Mouse (Mus musculus) large intestine, adult 2 months (tissue): ENCODE results near the gene Slc35a5. TPM values are rescaled to one million over a fixed set of nuclear protein-coding genes. Genes with fewer than 3 reads are reported as not detected.

ENCODE experiments used
- DNase-seq: peaks from one replicate; pipeline ENCODE4 v3.0.0-alpha.2; 2012; ENCODE audit warnings: low read depth, low spot score
- WGBS: fragments of 180-500 bp; shearing (Covaris S2); methylation state at CpG from one replicate; pipeline ENCODE4 v1.1.7; 2018; 5-methylcytosine and 5-hydroxymethylcytosine counted together
- polyA plus RNA-seq: library from polyadenylated mRNA; depleted of rRNA; stranded (reverse); fragments of >200 nt; gene quantifications from 2 replicates; pipeline ENCODE4 v1.2.3, GENCODE M21; 2012; rRNA removed

The Slc35a5 gene
- polyA plus RNA-seq, 1 experiment: 7.5 TPM

DNA sequence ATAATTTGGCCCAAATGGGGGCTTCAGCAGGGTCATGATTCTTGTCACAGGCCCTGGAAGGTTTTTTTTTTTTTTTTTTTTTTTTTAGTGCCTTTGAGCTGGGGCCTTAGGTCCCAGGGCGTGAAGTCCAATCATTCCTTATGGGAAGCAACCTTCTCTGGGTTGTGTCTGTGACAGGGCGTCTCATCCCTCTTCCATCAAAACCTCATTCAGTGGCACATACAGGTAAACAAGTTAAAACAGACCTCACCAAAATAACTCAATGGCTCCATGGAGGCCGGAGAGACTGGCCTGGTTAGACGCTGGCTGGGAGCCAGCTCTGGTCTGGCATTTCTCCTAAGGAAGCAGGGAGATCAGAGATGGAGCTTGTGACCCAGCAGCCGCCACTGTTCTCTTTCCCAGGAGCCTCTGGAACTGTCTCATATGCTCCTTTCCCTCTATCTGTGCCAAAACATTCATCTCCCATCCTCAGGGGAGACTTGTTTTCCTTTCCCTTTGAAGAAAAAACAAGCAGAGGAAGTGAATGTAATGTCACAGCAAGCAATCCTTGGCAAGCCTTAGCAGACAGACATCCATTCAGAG lies 37.6 kb downstream of the Slc35a5 start:
- no peak for DNase-seq
- 42% methylated on average over 5 of the region's 5 CpGs for WGBS

DNA sequence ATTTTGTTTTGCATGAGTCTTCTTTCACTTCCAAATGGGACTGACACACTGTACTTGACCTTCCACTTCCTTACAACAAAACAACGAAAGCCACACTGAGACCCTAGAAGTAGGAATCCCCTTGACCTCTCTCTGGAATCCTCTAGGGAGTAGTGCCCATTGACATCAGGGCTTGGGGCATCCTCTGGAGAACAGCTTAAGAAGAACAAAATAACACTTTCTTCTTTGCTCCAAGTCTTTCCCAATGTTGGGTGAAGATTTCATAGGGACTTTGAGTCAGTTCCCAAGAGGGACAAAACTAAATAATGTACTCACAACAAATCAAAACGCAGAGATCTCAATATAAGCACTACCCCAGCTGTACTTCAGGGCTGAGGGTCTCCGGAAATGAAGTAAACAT lies 39.7 kb downstream of the Slc35a5 start:
- 71% methylated on average over 3 of the region's 3 CpGs for WGBS
- no peak for DNase-seq

DNA sequence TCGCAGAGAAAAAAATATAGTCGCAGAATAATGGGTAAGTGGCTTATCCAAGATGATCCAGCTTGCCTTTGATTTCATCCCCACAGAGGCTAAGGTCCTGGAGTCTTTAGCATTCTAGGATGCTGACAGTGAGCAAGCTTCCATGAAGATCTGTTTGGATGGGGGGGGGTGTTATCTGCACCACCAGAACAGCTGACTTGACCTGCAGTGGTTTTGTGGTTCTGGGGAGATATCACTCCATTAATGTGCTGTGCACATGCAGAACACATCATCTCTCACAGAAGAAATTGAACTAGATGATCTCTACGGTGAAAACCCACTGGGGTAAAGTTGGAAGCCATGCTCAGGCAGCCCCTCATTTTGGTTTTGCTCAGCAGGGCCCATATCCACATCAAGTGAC lies 41.3 kb downstream of the Slc35a5 start:
- WGBS: 92% methylated on average over 3 of the region's 3 CpGs
- DNase-seq: no peak

DNA sequence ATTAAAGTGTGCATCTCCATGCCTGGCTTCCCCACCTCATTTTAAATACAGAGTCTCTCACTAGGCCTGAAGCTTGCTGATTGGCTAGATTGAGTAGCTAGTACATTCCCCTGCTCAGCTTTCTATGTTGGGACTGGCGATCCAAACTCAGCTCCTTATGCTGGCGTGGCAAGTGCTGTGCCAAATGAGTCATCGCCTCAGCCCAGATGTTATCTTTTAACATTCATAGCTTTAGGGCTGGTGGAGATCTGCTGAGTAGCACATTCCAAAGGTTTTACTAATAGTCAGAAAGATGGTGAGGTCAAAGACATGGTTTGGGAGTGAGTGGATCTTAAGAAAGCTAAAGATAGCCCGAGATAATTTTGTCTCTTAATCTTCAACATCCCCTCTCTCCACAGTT lies 48.0 kb downstream of the Slc35a5 start:
- no peak for DNase-seq
- 18% methylated on average over 4 of the region's 4 CpGs for WGBS

DNA sequence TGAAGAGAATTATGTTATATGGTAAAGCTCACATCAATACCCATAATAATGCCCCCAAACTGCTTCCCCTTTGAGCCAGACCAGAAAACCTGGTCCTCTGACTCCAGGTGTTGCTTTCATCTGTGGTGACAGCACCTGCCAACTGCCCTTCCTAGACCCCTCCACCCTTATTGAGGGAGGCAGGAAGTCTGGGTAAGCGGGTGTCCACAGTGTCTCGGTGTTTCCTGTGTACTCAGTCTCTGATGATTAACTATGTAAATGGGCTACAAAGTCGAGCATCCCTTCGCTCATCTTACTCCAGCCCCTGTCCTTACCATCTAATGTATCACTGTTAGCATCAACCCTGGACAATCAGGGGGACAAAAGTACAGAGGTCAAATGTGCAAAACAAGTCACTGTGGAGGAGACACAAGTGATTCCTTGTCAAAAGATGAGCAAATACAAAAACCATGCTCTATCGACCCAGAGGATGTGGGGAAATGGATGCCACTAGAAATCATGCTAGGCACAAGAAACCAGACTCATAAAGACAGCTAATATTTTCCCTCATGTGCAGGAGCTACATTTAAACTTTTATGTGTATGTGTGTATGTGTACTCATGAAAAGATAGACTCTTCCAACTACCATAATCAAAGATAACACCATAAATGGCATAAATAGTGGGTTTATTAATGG lies 50.2 kb downstream of the Slc35a5 start:
- WGBS: 32% methylated on average over 5 of the region's 5 CpGs
- DNase-seq: no peak

DNA sequence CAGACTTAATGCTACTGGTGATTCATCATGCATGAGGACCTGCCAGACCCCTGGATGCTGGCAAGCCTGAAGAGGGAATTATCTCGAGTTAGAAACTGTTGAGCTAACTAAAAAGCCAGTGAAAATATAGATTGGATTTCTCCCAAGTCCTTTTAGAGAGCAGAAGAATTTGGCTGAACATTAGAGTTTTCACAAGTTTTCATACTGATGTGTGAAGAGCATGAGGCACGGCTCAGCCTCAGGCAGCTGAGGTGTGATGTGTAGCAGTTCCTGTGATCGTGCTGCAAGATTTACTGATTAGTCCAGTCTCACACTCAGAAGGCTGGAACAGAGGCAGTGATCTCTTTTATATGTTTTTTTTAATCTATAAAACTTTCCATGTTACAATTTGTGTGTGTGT lies 53.5 kb downstream of the Slc35a5 start:
- 62% methylated on average over 3 of the region's 3 CpGs for WGBS
- DNase-seq: no peak

DNA sequence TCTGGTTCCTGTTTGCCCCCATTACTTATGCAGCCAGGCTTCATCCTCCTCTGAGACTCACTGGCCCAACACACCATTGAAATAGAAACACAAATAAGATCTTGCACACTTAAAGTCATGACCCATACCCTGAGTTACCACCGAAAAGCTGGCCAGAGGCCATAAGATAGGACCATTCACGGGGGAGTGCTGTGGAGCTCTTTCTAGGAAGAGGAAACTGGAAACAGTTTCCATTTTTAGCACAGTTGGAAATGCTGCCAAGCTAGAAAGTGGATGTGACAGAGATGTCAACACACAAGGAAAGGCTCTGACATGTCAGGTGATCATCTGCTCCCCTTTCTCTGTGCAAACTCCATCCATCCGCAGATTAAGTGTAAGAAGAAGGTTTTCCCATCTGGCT lies 57.6 kb downstream of the Slc35a5 start:
- no peak for DNase-seq
- 32% methylated on average over 3 of the region's 3 CpGs for WGBS

DNA sequence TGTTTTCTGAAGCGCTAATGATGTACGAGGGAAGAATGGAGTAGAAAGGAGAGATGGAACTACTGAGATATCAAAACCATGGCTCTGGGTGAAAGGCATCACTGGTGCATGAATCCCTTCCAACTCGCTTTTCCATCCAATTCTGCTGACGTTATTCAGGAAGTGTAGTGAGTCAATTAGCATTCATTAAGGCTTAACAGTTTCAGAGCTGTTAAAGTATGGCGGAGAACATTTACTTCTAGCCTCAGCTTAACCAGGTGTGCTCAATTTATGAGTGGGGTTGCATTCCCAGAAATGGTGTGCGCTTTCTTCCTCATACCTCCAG lies 59.7 kb downstream of the Slc35a5 start:
- 70% methylated on average over 6 of the region's 6 CpGs for WGBS
- DNase-seq: no peak

DNA sequence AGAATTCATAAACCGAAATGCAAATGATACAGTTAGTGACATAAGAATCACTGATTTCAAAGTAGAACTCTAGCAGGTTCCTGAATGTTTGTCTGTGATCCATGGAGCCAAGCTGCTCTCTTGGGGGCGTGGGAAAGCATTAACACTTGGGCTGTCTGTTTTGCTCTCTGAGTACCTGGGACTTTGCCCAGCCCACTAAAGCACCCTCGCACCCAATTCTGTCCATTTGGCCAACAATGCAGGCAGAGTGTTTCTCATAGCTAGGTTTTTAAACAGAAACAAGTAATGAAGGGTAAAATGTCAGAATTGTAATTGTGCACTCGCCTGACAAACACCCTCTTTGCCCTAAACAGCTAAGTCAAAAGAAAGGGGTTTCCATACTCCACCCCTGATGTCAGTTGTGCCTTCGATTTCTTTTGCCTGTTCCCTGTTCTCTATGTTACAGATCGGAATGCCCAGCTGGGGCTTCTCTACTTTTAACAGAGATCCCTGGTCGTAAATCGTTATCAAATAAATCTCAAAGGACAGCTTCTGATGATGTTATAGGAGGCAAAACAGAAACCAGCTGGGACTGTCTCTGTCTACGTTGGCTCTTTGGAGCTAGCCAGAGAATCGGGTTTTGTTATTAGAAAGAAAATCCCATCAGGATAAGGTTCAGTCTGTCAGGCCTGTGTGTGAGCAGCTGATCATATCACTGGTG lies 60.2 kb downstream of the Slc35a5 start:
- 50% methylated on average over 10 of the region's 10 CpGs for WGBS
- no peak for DNase-seq

DNA sequence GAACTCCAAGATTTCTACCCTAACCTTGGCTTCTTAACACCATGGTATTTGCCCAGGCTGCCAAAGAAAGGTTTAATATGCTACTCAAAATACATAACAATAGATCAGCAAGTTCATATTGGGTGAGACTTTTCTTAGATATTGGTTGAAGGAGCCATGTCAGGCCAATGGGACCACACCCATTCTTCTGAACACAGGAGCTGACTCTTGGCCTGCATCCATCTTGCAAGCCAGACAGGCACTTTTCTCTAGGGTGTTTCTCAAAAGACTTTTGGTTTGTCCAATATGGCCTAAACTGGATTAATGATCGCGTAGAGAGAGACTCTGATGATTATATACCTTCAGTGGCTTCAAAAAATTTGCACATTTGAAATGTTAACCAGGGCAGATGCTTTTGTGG lies 61.0 kb downstream of the Slc35a5 start:
- WGBS: 78% methylated on average over 2 of the region's 2 CpGs
- no peak for DNase-seq

DNA sequence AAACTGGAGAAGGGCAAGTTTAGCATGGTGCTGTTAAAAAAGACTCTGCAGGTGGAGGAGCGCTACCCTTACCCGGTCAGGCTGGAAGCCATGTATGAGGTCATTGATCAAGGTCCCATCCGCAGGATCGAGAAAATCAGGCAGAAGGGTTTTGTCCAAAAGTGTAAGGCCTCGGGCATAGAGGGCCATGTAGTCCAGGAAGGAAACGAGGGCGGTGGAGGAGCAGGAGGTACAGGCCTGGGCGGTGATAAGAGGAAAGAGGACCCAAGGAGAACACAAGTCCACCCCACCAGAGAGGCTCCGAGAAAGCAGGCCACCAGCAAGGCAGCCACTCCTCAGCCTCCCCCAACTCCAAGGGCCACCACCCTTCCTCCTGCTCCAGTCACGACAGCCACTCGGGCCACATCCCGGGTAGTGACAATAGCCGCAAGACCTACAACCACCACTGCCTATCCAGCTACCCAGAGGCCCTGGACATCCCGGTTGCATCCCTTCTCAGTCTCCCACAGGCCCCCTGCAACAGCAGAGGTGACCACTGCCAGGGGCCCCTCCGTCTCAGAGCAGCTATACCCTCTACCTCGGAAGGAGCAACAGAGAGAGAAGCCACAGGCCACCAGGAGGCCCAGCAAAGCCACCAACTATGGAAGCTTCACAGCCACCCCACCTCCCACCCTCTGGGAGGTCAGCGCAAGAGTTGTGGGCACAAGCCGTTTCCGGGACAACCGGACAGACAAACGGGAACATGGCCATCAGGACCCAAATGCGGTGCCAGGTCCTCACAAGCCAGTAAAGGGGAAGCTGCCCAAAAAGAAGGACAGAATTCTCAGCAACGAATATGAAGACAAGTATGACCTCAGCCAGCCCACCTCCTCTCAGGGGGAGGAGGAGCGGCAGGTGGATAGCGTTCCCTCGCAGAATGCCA lies 62.7 kb downstream of the Slc35a5 start:
- WGBS: 86% methylated on average over 26 of the region's 26 CpGs
- no peak for DNase-seq

DNA sequence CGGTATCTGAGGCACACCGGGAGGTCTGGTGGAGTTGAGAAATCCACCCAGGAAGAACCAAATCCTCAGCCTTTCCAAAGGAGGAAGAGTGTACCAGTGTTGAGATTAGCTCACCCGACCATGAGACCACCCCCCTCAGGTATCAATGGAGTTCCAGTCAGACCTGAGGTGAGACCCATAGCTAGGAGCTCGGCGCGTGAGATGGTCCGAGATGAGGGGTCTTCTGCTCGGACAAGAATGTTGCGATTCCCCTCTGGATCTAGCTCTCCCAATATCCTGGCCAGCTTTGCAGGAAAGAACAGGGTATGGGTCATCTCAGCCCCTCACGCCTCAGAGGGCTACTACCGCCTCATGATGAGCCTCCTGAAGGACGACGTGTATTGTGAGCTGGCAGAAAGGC lies 63.5 kb downstream of the Slc35a5 start:
- DNase-seq: no peak
- 87% methylated on average over 13 of the region's 13 CpGs for WGBS

DNA sequence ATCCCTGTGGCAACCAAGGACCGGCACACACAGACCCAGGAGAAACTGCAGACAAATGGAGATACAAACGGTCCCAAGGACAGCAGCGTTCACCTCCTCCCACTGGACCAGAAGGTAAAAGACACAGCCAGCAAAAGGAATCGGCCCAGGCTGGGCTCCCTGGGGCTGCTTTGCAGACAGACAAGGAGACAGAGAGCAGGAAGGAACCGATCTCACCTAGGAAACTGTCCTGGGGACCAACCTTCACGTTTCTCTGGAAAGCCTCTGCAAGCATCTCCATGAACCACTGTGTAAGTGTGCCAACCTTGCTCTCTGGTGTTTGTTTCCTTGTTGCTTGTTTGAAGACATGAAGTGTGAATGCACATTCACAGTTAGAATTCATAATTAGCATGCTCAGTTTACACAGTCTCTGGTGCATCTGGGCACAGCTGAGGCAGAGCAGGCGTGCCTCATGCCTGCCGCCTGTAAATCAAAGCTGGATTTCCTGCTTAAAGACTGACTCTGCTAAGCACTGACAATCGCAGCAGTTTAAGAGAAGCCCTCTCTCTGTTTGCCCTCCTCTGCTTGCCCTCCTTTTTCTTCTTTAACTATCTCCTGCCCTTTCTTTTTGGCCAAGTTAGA lies 64.3 kb downstream of the Slc35a5 start:
- 9% methylated on average over 9 of the region's 9 CpGs for WGBS
- no peak for DNase-seq

DNA sequence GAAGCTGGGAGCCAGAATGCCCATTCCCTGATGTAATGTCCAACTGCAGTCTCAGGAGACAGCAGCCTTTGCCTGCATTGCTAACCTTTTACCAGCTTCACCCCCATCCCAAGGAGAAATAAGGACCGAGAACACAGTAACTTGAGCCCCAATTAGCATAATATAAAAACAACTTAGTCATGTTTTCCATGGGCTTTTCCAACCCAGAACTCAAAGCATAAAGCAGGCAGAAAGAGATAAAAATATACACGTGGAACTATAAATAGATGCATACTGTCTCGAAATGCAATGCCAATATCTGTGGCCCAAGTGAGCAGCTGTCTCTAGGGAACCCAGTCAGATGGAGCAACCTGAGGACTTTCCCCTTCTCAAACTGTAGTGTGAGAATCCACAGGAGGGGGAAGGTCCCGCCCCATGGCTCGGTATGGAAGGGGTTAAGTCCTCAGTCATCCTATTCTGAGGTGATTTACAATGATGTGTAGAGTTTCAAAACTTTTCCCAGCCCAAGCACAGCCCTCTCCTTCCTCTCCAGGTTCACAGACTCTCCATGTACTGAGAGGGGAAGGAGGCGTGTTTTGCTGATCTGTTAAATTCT lies 65.3 kb downstream of the Slc35a5 start, which contains the start of gene Ccdc80:
Gene Ccdc80, plus strand, starts transcription at position 266 of the 595 bp plus-strand sequence.
- DNase-seq: no peak
- WGBS: 18% methylated on average over 6 of the region's 6 CpGs

DNA sequence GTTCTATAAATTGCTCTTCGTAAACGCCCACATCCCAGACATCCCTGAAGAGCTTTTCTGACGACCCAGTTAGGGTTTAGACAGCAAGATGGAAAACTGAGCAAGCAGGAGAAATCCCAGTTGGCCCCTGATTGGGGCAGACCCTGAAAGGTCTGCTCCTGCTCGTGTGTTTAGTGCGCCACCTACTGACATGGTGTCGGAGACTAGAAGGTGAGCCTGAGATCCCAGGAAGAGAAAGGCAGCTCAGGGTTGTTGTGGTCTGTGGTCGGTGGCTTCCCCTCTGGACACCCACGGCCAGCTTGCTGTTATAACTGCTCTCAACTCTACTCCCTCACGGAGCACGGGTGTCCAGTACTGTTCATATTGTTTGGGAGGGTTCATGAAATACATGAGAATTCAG lies 68.5 kb downstream of the Slc35a5 start:
- WGBS: 9% methylated on average over 10 of the region's 10 CpGs

More for the DNA sequence above, 68.5 kb downstream of the Slc35a5 start:
- DNase-seq: no peak

Other genes starting within 250 kb of the Slc35a5 start
- 0.09 TPM in 1 of 2 replicates, not detected in the other for gene Cd200r3, start 215.0 kb downstream of the Slc35a5 start, polyA plus RNA-seq
- gene Ccdc80, start 65.3 kb downstream of the Slc35a5 start, polyA plus RNA-seq: 7.5 and 7.8 TPM in 2 replicates
- gene Atg3, start 79 bp upstream of the Slc35a5 start, polyA plus RNA-seq: 11.2 and 15.4 TPM in 2 replicates
- 2.2 and 2.5 TPM in 2 replicates for gene Btla, start 65.6 kb upstream of the Slc35a5 start, polyA plus RNA-seq